Comparison of ENCODE assay signal across 12 mouse cellular contexts in the genomic region with DNA sequence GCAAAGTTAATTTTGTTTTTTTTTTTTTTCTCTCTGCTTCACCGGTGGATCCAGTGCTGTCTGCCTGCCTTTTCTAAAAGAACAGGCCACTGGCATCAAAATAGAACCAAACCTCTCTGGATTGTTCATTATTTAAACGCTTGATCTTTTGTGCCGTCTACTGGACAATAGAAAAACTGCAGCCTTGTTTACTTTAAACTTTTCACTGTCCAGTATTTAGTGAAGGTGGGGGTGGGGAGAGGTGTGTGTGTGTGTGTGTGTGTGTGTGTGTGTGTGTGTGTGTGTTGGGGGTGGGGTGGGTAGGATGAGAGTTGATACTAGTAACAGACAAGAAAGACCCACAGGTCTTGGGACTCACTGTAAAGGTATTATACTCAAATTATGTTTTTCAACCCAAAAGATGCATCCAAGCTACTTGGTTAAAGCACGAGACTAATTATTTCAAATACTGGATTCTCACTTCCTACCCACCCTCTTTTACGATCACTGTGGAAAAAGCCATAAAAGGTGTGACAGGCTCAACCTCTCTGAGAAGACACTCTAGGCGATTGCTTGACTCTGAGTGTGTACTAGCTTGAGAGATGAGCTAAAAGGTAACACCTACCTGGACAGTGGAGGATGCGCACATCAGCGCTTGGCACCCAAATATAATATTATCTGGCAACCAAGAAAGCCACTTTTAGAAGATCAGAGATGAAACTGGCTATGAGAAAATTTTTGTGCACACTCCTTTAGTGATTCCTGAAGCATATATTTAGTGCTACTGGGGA. TPM values are rescaled to one million over a fixed set of nuclear protein-coding genes. Genes with fewer than 3 reads are reported as not detected.
DNase-seq lines count a peak whose midpoint lies in the region; ATAC-seq and TF ChIP-seq lines count a peak whose summit lies in the region.
"Had no signal": no experiment of that assay in that cellular context is flagged by ENCODE, and none has a peak within 500 bp of the region (broad histone marks: within the 10 kb centered on the region; RNA-seq: fewer than 3 reads in every experiment).

No protein-coding gene starts in this region.

- ATAC-seq in heart, embryonic 12.5 days (ENCODE audit: insufficient number of reproducible peaks, low FRiP score), result no peak
- ATAC-seq in lung, embryonic 14.5 days (ENCODE audit: insufficient read depth), result no peak
- ATAC-seq in neural tube, embryonic 15.5 days (ENCODE audit: low FRiP score), result no peak
- ATAC-seq: Patski had no signal

- no peak overlapping the region for H3K4me2 ChIP-seq in heart, embryonic 12.5 days
- no peak overlapping the region for H3K4me2 ChIP-seq in lung, embryonic 14.5 days
- no peak overlapping the region for H3K4me2 ChIP-seq in neural tube, embryonic 15.5 days
- H3K4me2 ChIP-seq: embryonic facial prominence, embryonic 12.5 days had no signal

- H3K27ac ChIP-seq in heart, embryonic 12.5 days (ENCODE audit: poor library complexity, severe bottlenecking), result no peak overlapping the region
- H3K27ac ChIP-seq in lung, embryonic 14.5 days (ENCODE audit: low read depth), result no peak overlapping the region
- no peak overlapping the region for H3K27ac ChIP-seq in neural tube, embryonic 15.5 days (replicated peaks)
- H3K27ac ChIP-seq: embryonic facial prominence, embryonic 12.5 days; macrophage had no signal

- TF ChIP-seq CTCF in lung, embryonic 14.5 days (IDR thresholded peaks at IDR 0.05; ENCODE audit: low read depth), result peak; percentile 69
- no peak for TF ChIP-seq CTCF in lung, adult 2 months (IDR thresholded peaks at IDR 0.05; ENCODE audit: insufficient read depth, low read length)

- no peaks in the 10 kb centered on the region for H3K27me3 ChIP-seq in heart, embryonic 12.5 days (replicated peaks)
- H3K27me3 ChIP-seq in lung, embryonic 14.5 days (ENCODE audit: insufficient read depth, low read length), result no peaks in the 10 kb centered on the region
- no peaks in the 10 kb centered on the region for H3K27me3 ChIP-seq in neural tube, embryonic 15.5 days (replicated peaks)

- TF ChIP-seq POLR2A in lung, adult 2 months (IDR thresholded peaks at IDR 0.05; ENCODE audit: borderline replicate concordance, extremely low read depth, low read depth, low read length), result no peak

- peaks cover 20% of the 10 kb centered on the region for H3K4me1 ChIP-seq in heart, embryonic 12.5 days (replicated peaks)
- H3K4me1 ChIP-seq in lung, embryonic 14.5 days (ENCODE audit: insufficient read depth), result peaks cover 18% of the 10 kb centered on the region
- peaks cover 2% of the 10 kb centered on the region; the same call in 1 of the 2 replicates for H3K4me1 ChIP-seq in lung, adult 2 months (ENCODE audit: control insufficient read depth, insufficient read depth, low read length)
- peaks cover 37% of the 10 kb centered on the region for H3K4me1 ChIP-seq in neural tube, embryonic 15.5 days

- DNase-seq in heart, adult 11 months, result peak; percentile 83
- peak; percentile 90 for DNase-seq in lung, embryonic 14.5 days
- DNase-seq in lung, adult 2 months, result no peak
- DNase-seq in embryo, embryonic 10.5 days (ENCODE audit: low spot score), result peak; percentile 92
- peak; percentile 89 for DNase-seq in retina, embryonic 14.5 days (ENCODE audit: low spot score)
- no peak for DNase-seq in spleen, postnatal 4 days (ENCODE audit: low spot score in 2 of 2)
- DNase-seq: right cerebral cortex, postnatal 4 days had no signal

- H3K9ac ChIP-seq in heart, embryonic 12.5 days, result no peak overlapping the region
- H3K9ac ChIP-seq in lung, embryonic 14.5 days, result no peak overlapping the region
- H3K9ac ChIP-seq in neural tube, embryonic 15.5 days (replicated peaks), result no peak overlapping the region
- H3K9ac ChIP-seq: embryonic facial prominence, embryonic 12.5 days had no signal

- no peaks in the 10 kb centered on the region for H3K36me3 ChIP-seq in heart, embryonic 12.5 days
- H3K36me3 ChIP-seq in lung, embryonic 14.5 days (ENCODE audit: insufficient read depth), result no peaks in the 10 kb centered on the region
- H3K36me3 ChIP-seq in neural tube, embryonic 15.5 days, result no peaks in the 10 kb centered on the region
- H3K36me3 ChIP-seq: embryonic facial prominence, embryonic 12.5 days had no signal

- 33% methylated on average over 8 of the region's 8 CpGs for WGBS in heart, embryonic 12.5 days
- WGBS in lung, embryonic 14.5 days, result 37% methylated on average over 8 of the region's 8 CpGs
- 36% methylated on average over 8 of the region's 8 CpGs for WGBS in lung, adult 2 months
- WGBS in neural tube, embryonic 15.5 days, result 35% methylated on average over 8 of the region's 8 CpGs

- H3K9me3 ChIP-seq in heart, embryonic 12.5 days (replicated peaks), result no peaks in the 10 kb centered on the region
- no peaks in the 10 kb centered on the region for H3K9me3 ChIP-seq in lung, embryonic 14.5 days (ENCODE audit: low read depth, low read length)
- H3K9me3 ChIP-seq in neural tube, embryonic 15.5 days (replicated peaks), result no peaks in the 10 kb centered on the region
- H3K9me3 ChIP-seq: embryonic facial prominence, embryonic 12.5 days had no signal

- no peak overlapping the region for H3K4me3 ChIP-seq in heart, embryonic 12.5 days
- H3K4me3 ChIP-seq in lung, embryonic 14.5 days (ENCODE audit: low read depth, low read length), result no peak overlapping the region
- H3K4me3 ChIP-seq in lung, adult 2 months (replicated peaks; ENCODE audit: extremely low read depth, low read depth, low read length), result no peak overlapping the region
- H3K4me3 ChIP-seq in neural tube, embryonic 15.5 days (replicated peaks), result no peak overlapping the region
- H3K4me3 ChIP-seq: embryonic facial prominence, embryonic 12.5 days had no signal

RNA-seq across cellular contexts. Expression of a gene that starts 5.9 kb away (rescaled TPM):
- polyA plus RNA-seq in heart, embryonic 12.5 days (2016; fragmentation: Nextera tagmentation; extraction: Ambion mirVana), result 75.9 and 81.4 TPM in 2 replicates
- polyA plus RNA-seq in lung, embryonic 14.5 days (2014; fragmentation: Nextera tagmentation; extraction: Ambion mirVana), result 122 and 132 TPM in 2 replicates
- polyA plus RNA-seq in lung, adult 2 months (2012; rRNA removed), result 26.0 and 31.3 TPM in 2 replicates
- polyA plus RNA-seq in neural tube, embryonic 15.5 days (2015; fragmentation: Nextera tagmentation; extraction: Ambion mirVana), result 156 and 166 TPM in 2 replicates

Comparison
In these comparisons a context has a peak if more than half of its experiments do, and no peak if none do; other contexts are left out.
1. DNase-seq: peak in heart, adult 11 months (single experiment), lung, embryonic 14.5 days (single experiment), embryo, embryonic 10.5 days (single experiment) and retina, embryonic 14.5 days (single experiment); none in lung, adult 2 months (single experiment) and spleen, postnatal 4 days (0 of 2).